Comparison of ENCODE assay signal across 11 mouse cellular contexts in the genomic region with DNA sequence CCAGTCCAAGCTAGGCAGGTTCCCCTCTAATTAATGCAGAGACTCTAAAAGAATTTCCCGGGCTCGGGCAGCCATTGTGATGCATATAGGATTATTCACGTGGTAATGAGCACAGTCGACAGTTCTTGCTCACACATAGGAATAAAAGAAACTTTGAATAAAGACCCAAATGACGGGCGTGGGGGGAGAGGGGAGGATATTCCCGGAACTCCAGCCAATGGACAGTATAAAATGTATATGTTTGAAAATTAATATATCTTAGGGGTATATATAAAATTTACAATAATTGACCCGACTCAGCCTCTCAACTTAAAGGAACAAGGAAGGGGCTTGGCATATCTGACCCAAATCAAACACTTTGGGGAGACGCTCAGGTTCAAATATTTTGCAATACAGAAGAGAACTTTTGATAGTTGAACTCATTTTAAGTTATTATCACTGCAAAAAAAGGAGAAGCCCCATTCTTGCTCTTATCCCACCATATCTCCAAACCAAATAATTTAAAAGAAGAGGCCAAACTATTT. TPM values are rescaled to one million over a fixed set of nuclear protein-coding genes. Genes with fewer than 3 reads are reported as not detected.
DNase-seq lines count a peak whose midpoint lies in the region; ATAC-seq lines count a peak whose summit lies in the region.
"Had no signal": no experiment of that assay in that cellular context is flagged by ENCODE, and none has a peak within 500 bp of the region (broad histone marks: within the 10 kb centered on the region; RNA-seq: fewer than 3 reads in every experiment).

No protein-coding gene starts in this region.

- H3K27ac ChIP-seq in embryonic facial prominence, embryonic 12.5 days, result no peak overlapping the region
- peak overlapping the region; percentile 90 for H3K27ac ChIP-seq in hindbrain, embryonic 14.5 days
- H3K27ac ChIP-seq in neural tube, embryonic 14.5 days (ENCODE audit: low read depth, low read length), result peak overlapping the region; percentile 39; the same call in 1 of the 2 replicates
- H3K27ac ChIP-seq: liver, embryonic 14.5 days had no signal

- H3K9ac ChIP-seq in embryonic facial prominence, embryonic 12.5 days, result no peak overlapping the region; the same call in 1 of the 2 replicates
- peak overlapping the region; percentile 57 for H3K9ac ChIP-seq in hindbrain, embryonic 14.5 days
- peak overlapping the region; percentile 56; the same call in 1 of the 2 replicates for H3K9ac ChIP-seq in neural tube, embryonic 14.5 days (replicated peaks; ENCODE audit: low read depth, low read length)
- H3K9ac ChIP-seq: liver, embryonic 14.5 days had no signal

- H3K4me1 ChIP-seq in embryonic facial prominence, embryonic 12.5 days, result peaks cover 12% of the 10 kb centered on the region
- peaks cover 15% of the 10 kb centered on the region; the same call in 1 of the 2 replicates for H3K4me1 ChIP-seq in hindbrain, embryonic 14.5 days (replicated peaks; ENCODE audit: control insufficient read depth, insufficient read depth, low read length)
- peaks cover 13% of the 10 kb centered on the region for H3K4me1 ChIP-seq in neural tube, embryonic 14.5 days (ENCODE audit: control insufficient read depth, insufficient read depth, low read length)

- DNase-seq in Muller cell, postnatal 12 days (ENCODE audit: inconsistent ontology term), result peak; percentile 57
- DNase-seq in hindbrain, embryonic 14.5 days (ENCODE audit: low spot score), result peak; percentile 60
- DNase-seq in cerebellum, adult 8-10 months, result no peak
- DNase-seq in urinary bladder, adult 2 months (ENCODE audit: low spot score), result no peak
- DNase-seq: thymus, postnatal 36 days had no signal

- peak overlapping the region; percentile 31 for H3K4me3 ChIP-seq in embryonic facial prominence, embryonic 12.5 days
- peak overlapping the region; percentile 53 for H3K4me3 ChIP-seq in hindbrain, embryonic 14.5 days (replicated peaks; ENCODE audit: low read length)
- peak overlapping the region; percentile 30 for H3K4me3 ChIP-seq in neural tube, embryonic 14.5 days (ENCODE audit: low read depth, low read length)

- peaks cover 68% of the 10 kb centered on the region for H3K27me3 ChIP-seq in embryonic facial prominence, embryonic 12.5 days
- peaks cover 57% of the 10 kb centered on the region for H3K27me3 ChIP-seq in hindbrain, embryonic 14.5 days (ENCODE audit: control insufficient read depth, insufficient read depth, low read length)
- H3K27me3 ChIP-seq in neural tube, embryonic 14.5 days (ENCODE audit: control insufficient read depth, insufficient read depth, low read length), result peaks cover 21% of the 10 kb centered on the region

- no peaks in the 10 kb centered on the region for H3K9me3 ChIP-seq in embryonic facial prominence, embryonic 12.5 days
- no peaks in the 10 kb centered on the region for H3K9me3 ChIP-seq in hindbrain, embryonic 14.5 days (ENCODE audit: control insufficient read depth, low read length)
- no peaks in the 10 kb centered on the region for H3K9me3 ChIP-seq in neural tube, embryonic 14.5 days (ENCODE audit: control insufficient read depth, low read length)

- H3K36me3 ChIP-seq in embryonic facial prominence, embryonic 12.5 days, result no peaks in the 10 kb centered on the region
- no peaks in the 10 kb centered on the region for H3K36me3 ChIP-seq in hindbrain, embryonic 14.5 days (replicated peaks; ENCODE audit: control insufficient read depth, insufficient read depth)
- no peaks in the 10 kb centered on the region for H3K36me3 ChIP-seq in neural tube, embryonic 14.5 days (ENCODE audit: control insufficient read depth, insufficient read depth, low read length)

- H3K4me2 ChIP-seq in embryonic facial prominence, embryonic 12.5 days (replicated peaks), result peak overlapping the region; percentile 31
- H3K4me2 ChIP-seq in hindbrain, embryonic 14.5 days (replicated peaks), result peak overlapping the region; percentile 69
- H3K4me2 ChIP-seq in neural tube, embryonic 14.5 days (ENCODE audit: low read depth, low read length), result peak overlapping the region; percentile 46; the same call in 1 of the 2 replicates

- no peak for ATAC-seq in embryonic facial prominence, embryonic 12.5 days (ENCODE audit: insufficient number of reproducible peaks, insufficient read depth, low FRiP score, low TSS enrichment)
- ATAC-seq in hindbrain, embryonic 14.5 days (ENCODE audit: low FRiP score), result no peak
- no peak for ATAC-seq in neural tube, embryonic 14.5 days (ENCODE audit: low read depth)
- ATAC-seq in frontal cortex, adult (ENCODE audit: low TSS enrichment), result no peak
- ATAC-seq: intestine, postnatal 0 days had no signal

- 4% methylated on average over 9 of the region's 9 CpGs for WGBS in embryonic facial prominence, embryonic 12.5 days
- WGBS in hindbrain, embryonic 14.5 days, result 4% methylated on average over 9 of the region's 9 CpGs
- WGBS in neural tube, embryonic 14.5 days, result 3% methylated on average over 9 of the region's 9 CpGs

RNA-seq across cellular contexts. Expression of a gene that starts 3.8 kb away (rescaled TPM):
- polyA plus RNA-seq in embryonic facial prominence, embryonic 12.5 days (2016; fragmentation: Nextera tagmentation; extraction: Ambion mirVana), result 11.4 and 13.5 TPM in 2 replicates
- 18.0 and 19.8 TPM in 2 replicates for polyA plus RNA-seq in hindbrain, embryonic 14.5 days (2014; fragmentation: Nextera tagmentation; extraction: Ambion mirVana)
- 12.2 and 18.2 TPM in 2 replicates for polyA plus RNA-seq in neural tube, embryonic 14.5 days (2014; fragmentation: Nextera tagmentation; extraction: Ambion mirVana)
- polyA plus RNA-seq in urinary bladder, adult 2 months (2012; rRNA removed), result 1.4 and 1.9 TPM in 2 replicates
- polyA plus RNA-seq: gonadal fat pad, adult 2 months had no signal

Comparison
In these comparisons a context has a peak if more than half of its experiments do, and no peak if none do; other contexts are left out.
1. DNase-seq: peak in Muller cell, postnatal 12 days (single experiment) and hindbrain, embryonic 14.5 days (single experiment); none in cerebellum, adult 8-10 months (single experiment) and urinary bladder, adult 2 months (single experiment).
2. Peak in every context shown above with its lines, with median percentiles within 50 percentile points of each other: H3K4me2 ChIP-seq and H3K4me3 ChIP-seq.